Mouse (Mus musculus) heart, embryonic 10.5 days (tissue): ENCODE measurements at regions not wholly inside any gene's neighbourhood (a gene's known extent, or its start where the extent isn't known, plus 50 kb on each side); places are given as distances from the start of the nearest gene placed in this dataset.

Experiments
- DNase-seq: peaks from one replicate; pipeline ENCODE4 v3.0.0-alpha.2; 2017; ENCODE audit warnings: low spot score
- H3K27ac ChIP-seq: fragments of 300-500 bp; sonication (generic); 2 replicates; pipeline ENCODE4 v1.5.1; 2016; ENCODE audit warnings: mild to moderate bottlenecking
- H3K27me3 ChIP-seq: fragments of 300-500 bp; sonication (generic); 2 replicates; pipeline ENCODE4 v1.6.1; 2016; ENCODE audit warnings: mild to moderate bottlenecking; ENCODE audit not compliant: poor library complexity, insufficient read depth, severe bottlenecking
- H3K36me3 ChIP-seq: fragments of 300-500 bp; sonication (generic); 2 replicates; pipeline ENCODE4 v1.6.1; 2016; ENCODE audit warnings: mild to moderate bottlenecking, moderate library complexity
- H3K4me1 ChIP-seq: fragments of 300-500 bp; sonication (generic); 2 replicates; pipeline ENCODE4 v1.6.1; 2016; ENCODE audit warnings: mild to moderate bottlenecking
- H3K4me3 ChIP-seq: fragments of 300-500 bp; sonication (generic); 2 replicates; pipeline ENCODE4 v1.5.1; 2016; ENCODE audit warnings: mild to moderate bottlenecking, moderate library complexity
- H3K9me3 ChIP-seq: fragments of 300-500 bp; sonication (generic); 2 replicates; pipeline ENCODE4 v1.6.1; 2016; ENCODE audit warnings: mild to moderate bottlenecking, moderate library complexity
- WGBS: fragments of 180-500 bp; shearing (Covaris S2); methylation state at CpG from one replicate; pipeline ENCODE4 v1.1.7; 2016; 5-methylcytosine and 5-hydroxymethylcytosine counted together

DNA sequence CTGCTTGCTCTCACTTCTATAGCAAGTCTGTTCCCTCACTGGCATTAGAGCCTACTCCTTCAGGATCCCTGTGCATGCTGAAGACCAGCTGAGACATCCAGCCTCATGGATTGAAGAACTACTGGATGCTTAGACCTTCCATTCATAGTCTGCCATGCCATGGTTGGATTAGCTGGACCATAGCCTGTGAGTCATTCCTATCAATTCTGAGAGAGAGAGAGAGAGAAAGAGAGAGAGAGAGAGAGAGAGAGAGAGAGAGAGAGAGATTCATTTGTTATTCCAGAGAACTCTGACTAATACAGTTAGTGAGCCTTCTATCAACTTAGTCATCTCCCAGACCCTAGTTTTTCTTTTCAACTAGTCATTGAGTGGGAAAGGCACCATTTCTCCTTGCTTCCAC, 99.0 kb upstream of the S1pr3 start:
- H3K9me3 ChIP-seq, result no peaks in the 10 kb centered on the region
- peaks cover 37% of the 10 kb centered on the region for H3K4me1 ChIP-seq
- no peak for DNase-seq
- no peak overlapping the region for H3K4me3 ChIP-seq
- no peak overlapping the region; the same call in 1 of the 2 replicates for H3K27ac ChIP-seq
- H3K36me3 ChIP-seq, result no peaks in the 10 kb centered on the region
- H3K27me3 ChIP-seq, result no peaks in the 10 kb centered on the region

DNA sequence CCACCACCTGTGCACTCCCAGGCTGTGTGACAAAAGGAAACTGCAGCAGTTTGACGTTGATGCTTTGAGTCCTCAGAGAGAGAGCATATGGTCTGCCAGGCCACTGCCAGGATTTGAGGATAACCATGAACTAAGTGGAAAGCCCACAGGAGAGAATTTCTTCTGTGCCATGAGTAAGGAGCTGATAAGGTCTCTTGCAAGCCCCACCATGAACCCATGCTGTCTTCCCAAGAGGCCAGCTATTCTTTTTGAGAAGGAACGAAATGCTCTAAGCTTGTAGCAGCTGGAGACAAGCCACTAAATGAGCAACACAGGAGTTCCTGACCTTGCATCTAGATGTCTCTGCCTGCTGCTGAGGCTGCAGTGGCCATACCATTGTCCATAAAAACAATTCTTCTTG, 98.4 kb upstream of the S1pr3 start:
- Histone ChIP-seq H3K4me3 (no peak overlapping the region), H3K9me3 (no peaks in the 10 kb centered on the region), H3K4me1 (peaks cover 43% of the 10 kb centered on the region), H3K27me3 (no peaks in the 10 kb centered on the region), H3K27ac (no peak overlapping the region; the same call in 1 of the 2 replicates), H3K36me3 (no peaks in the 10 kb centered on the region)
- DNase-seq, result no peak
- 66% methylated on average over 2 of the region's 2 CpGs for WGBS

DNA sequence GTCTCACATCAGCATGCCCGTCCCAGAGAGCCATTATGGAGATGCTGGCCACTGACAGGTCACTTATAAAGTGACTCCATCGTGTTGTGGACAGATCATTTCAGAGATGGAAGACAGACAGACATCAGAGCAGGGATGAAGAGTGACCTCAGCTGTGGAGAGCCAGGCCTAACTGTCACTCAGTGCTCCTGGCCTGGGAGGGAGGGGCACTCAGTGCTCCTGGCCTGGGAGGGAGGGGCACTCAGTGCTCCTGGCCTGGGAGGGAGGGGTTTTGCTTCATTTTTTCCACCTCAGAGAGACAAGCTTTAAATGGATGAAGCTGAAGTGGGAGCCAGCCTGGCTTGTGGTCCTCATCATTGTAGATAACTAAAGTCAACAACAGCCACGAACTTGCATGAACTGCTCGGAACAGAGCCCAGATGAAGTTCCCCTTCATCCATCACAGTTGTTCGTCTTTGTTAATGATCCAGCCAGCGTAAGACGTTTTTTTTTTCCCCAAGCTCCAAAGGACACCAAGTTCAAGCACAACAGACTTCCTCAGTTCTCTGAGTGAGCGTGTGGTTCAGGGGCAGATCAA, 96.7 kb upstream of the S1pr3 start:
- Histone ChIP-seq H3K36me3 (no peaks in the 10 kb centered on the region), H3K27ac (peak overlapping the region; percentile 65; the same call in 1 of the 2 replicates), H3K27me3 (no peaks in the 10 kb centered on the region), H3K9me3 (no peaks in the 10 kb centered on the region), H3K4me3 (no peak overlapping the region), H3K4me1 (peaks cover 53% of the 10 kb centered on the region)
- no peak for DNase-seq
- 41% methylated on average over 8 of the region's 8 CpGs for WGBS

DNA sequence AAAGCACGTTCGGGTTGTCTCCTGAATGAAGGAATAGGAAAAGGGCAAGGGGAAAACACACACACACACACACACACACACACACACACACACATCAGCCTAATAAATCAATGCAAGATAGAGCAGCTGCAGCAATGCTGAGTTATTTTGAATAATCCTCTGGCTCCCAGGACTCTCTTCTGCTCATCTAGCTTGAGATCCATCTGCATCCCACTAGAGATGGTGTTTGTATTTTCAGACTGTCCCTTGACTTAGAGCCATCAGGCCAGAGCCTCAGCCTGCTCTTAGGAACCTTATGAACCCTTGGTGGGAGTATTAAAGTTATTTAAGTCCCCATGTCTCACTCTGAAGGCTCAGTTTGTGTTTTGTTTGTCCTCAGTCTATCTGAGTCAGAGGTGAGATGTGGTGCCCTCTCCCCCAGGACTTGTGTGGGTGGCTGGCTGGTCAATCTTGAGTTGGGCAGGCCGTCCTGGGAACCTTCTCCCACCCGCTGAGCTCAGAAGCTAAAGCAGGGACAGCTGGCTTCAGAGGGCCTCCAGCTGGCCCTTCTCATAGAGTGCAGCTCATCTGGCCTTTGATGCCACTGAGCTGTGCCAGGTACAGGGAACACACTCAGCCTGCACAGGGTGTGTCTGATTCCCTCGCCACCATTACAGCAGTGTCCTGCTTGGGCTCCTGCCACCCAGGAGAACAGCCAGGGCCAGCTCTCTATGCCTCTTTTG, 95.1 kb upstream of the S1pr3 start:
- H3K4me3 ChIP-seq, result no peak overlapping the region
- H3K27ac ChIP-seq, result peak overlapping the region; percentile 84
- 63% methylated on average over 5 of the region's 5 CpGs for WGBS
- H3K27me3 ChIP-seq, result no peaks in the 10 kb centered on the region
- H3K9me3 ChIP-seq, result no peaks in the 10 kb centered on the region
- peaks cover 53% of the 10 kb centered on the region for H3K4me1 ChIP-seq
- no peaks in the 10 kb centered on the region for H3K36me3 ChIP-seq
- DNase-seq, result no peak

DNA sequence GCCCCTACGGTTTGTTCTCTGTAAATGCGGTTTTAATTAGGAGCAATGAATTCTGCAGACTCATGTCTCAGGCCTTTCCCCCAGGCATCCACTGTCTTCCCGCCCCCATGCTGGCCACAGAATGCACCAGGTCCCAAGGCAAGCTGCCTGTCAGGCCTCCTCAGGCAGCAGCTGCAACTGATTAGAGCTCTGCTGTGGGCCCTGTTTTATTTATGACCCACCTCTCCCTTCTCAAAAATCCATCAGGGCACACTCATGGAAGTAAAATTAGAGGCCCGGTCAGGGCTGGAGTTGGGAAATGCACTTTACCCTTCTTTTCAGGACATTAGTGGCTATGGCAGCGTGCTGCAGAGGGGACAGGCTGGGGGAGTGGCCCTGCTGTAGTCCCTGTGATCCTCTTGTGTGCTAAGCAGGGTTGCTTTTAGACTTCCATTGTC, 93.9 kb upstream of the S1pr3 start:
- no peaks in the 10 kb centered on the region for H3K36me3 ChIP-seq
- DNase-seq, result peak; percentile 84
- 10% methylated on average over 5 of the region's 5 CpGs for WGBS
- H3K4me1 ChIP-seq, result peaks cover 54% of the 10 kb centered on the region
- H3K9me3 ChIP-seq, result no peaks in the 10 kb centered on the region
- no peaks in the 10 kb centered on the region for H3K27me3 ChIP-seq
- H3K27ac ChIP-seq, result peak overlapping the region; percentile 84
- no peak overlapping the region for H3K4me3 ChIP-seq

DNA sequence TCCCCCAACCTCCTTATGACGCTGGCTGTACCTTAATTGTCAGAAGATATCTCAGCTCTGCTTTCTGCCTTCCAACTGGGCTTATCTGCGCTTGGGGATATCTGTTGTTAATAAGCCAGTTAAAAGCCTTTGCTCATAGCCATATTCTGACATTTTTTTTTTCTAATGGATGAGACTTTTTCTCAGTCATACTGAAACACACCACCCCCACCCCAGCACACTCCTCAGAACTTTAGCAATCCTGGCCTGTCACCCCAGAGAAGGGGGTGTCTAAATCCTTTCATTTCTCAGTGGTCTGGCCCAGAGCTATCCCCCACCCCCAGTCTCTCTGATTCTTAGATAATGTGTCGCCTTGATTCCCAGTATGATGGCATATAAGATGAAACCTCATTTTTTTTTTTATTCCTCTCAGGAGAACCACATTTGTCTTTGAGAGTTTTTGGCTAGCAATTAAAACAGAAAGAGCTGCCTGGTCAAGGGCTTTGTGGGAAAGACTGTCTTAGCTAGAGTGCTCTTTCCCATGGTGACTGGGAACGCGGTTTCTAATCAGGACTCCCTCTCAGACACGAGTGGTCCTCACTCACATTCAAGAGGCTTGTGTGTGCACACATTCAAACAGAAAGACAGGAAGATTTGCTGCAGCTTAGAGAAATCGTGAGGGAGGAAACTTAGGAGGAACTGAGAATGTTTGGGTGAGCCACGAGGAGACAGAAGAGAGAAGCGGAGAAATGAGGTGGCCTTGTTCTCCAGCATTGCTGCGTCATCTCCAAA, 93.2 kb upstream of the S1pr3 start:
- 34% methylated on average over 10 of the region's 10 CpGs for WGBS
- Histone ChIP-seq H3K27me3 (no peaks in the 10 kb centered on the region), H3K4me1 (peaks cover 58% of the 10 kb centered on the region), H3K4me3 (no peak overlapping the region), H3K27ac (peak overlapping the region; percentile 84), H3K36me3 (no peaks in the 10 kb centered on the region), H3K9me3 (no peaks in the 10 kb centered on the region)
- DNase-seq, result no peak

DNA sequence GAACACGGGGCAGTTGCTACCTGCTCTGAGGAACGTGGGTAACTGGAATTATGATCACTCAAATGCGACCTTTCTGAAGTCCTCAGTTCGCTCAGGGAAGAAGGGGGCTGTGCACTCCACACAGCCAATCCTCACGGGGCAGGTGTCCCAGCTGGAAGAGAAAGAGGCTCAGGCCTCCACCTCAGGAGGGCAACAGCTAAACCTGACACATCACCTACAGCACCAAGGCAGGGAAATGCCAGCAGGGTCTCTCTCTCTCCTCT, 92.7 kb upstream of the S1pr3 start:
- H3K4me1 ChIP-seq, result peaks cover 58% of the 10 kb centered on the region

DNA sequence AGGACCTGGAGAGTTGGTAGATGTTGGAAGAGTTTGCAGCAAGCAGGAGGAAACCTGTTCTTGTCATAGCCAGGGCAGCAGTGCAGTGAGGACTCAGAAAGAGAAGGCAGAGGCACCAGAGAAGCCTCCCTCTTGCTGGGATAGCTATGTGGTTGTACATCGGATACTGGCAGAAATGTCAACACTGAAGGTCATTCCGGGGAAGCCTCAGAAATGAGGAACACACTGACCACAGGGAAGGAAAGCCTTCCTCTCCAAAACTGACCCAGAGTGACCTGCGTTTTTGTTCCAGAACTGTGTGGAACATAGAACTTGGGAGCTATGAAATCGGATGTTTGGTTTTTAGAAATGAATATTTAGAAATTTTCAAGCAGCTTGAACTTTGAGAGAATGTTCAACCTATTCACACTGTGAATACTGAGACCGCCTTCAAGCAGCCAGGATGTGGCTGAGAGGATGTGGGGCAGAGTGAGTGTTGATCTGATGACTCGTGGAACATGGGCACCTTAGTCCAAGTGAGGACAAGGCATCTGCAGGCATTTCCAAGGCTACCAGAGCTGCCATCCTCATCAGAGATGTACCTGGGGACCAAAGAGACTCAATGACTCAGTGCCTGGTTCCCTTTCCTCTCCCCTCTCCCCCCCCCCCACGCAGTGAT, 85.3 kb upstream of the S1pr3 start:
- no peaks in the 10 kb centered on the region for H3K9me3 ChIP-seq
- no peaks in the 10 kb centered on the region for H3K36me3 ChIP-seq
- H3K4me1 ChIP-seq, result peaks cover 9% of the 10 kb centered on the region
- H3K4me3 ChIP-seq, result no peak overlapping the region
- 70% methylated on average over 7 of the region's 7 CpGs for WGBS
- no peaks in the 10 kb centered on the region for H3K27me3 ChIP-seq
- DNase-seq, result no peak
- H3K27ac ChIP-seq, result no peak overlapping the region

More for the DNA sequence above, 92.7 kb upstream of the S1pr3 start:
- no peak for DNase-seq
- no peaks in the 10 kb centered on the region for H3K9me3 ChIP-seq
- no peaks in the 10 kb centered on the region for H3K27me3 ChIP-seq
- 58% methylated on average over 5 of the region's 5 CpGs for WGBS
- H3K4me3 ChIP-seq, result no peak overlapping the region
- H3K27ac ChIP-seq, result peak overlapping the region; percentile 84
- no peaks in the 10 kb centered on the region for H3K36me3 ChIP-seq

DNA sequence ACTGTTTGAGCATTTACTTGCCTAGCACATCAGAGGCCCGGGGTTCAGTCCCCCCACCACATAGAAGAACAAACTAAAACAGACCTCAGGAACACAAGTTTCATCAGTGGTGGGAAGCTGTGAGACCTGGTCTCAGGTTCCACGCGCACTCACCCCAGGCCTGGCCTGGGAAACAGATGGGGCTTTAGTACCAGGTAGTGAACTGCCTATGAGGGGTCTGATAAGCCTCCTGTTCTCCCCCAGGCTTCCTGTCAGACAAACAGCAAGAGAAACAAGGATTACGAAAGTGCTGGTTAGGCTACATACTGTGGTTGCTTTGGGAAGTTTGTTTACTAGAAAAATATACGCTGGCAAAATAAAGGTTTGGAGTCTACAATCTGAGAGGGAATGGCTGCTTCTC, 83.7 kb upstream of the S1pr3 start:
- peaks cover 17% of the 10 kb centered on the region for H3K4me1 ChIP-seq
- H3K27me3 ChIP-seq, result no peaks in the 10 kb centered on the region
- H3K4me3 ChIP-seq, result no peak overlapping the region
- 62% methylated on average over 5 of the region's 5 CpGs for WGBS
- H3K36me3 ChIP-seq, result no peaks in the 10 kb centered on the region
- no peak for DNase-seq
- H3K27ac ChIP-seq, result no peak overlapping the region
- H3K9me3 ChIP-seq, result no peaks in the 10 kb centered on the region

DNA sequence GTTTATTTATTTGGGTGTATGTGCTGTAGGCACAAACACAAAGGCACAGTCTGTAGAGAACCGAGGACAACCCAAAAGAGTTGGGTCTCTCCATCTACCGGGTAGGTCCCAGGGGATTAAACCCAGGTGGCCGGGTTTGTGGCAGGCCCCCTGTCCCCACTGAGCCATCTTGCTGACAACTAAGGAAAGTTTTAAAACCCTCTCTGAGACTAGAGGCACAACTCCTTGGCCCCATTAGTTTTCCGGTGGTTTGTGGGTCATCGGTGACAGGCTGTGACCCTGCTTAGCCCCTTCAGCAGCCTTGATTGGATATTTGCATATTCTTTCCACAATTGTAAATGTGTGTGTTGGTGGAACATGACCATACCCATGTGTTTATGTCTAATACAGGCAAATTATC, 83.1 kb upstream of the S1pr3 start:
- Histone ChIP-seq H3K9me3 (no peaks in the 10 kb centered on the region), H3K4me1 (peaks cover 15% of the 10 kb centered on the region), H3K27me3 (no peaks in the 10 kb centered on the region), H3K4me3 (no peak overlapping the region), H3K36me3 (no peaks in the 10 kb centered on the region), H3K27ac (0 out of 2 replicates have a peak overlapping the region, but pooled peaks have one; percentile 6)
- DNase-seq, result no peak
- 51% methylated on average over 5 of the region's 5 CpGs for WGBS

DNA sequence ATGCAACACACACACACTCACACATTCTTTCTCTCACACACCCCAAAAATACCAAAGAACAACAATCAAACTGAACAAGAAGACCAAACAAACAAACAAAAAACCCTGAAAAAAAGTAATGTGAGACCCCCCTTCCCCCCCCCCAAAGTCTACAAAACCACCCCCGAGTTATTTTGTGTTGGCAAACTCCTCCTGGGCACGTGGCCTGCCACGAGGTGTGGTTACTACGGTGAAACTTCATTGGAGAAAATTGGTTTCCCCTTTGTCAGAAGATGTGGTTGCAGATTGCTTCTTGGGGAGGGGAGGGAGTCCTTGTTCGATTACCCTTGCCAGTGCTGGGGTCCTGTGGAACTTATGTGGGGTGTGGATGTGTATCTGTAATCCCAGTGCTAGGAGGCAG, 82.3 kb upstream of the S1pr3 start:
- DNase-seq, result no peak
- 73% methylated on average over 5 of the region's 5 CpGs for WGBS
- no peaks in the 10 kb centered on the region for H3K27me3 ChIP-seq

DNA sequence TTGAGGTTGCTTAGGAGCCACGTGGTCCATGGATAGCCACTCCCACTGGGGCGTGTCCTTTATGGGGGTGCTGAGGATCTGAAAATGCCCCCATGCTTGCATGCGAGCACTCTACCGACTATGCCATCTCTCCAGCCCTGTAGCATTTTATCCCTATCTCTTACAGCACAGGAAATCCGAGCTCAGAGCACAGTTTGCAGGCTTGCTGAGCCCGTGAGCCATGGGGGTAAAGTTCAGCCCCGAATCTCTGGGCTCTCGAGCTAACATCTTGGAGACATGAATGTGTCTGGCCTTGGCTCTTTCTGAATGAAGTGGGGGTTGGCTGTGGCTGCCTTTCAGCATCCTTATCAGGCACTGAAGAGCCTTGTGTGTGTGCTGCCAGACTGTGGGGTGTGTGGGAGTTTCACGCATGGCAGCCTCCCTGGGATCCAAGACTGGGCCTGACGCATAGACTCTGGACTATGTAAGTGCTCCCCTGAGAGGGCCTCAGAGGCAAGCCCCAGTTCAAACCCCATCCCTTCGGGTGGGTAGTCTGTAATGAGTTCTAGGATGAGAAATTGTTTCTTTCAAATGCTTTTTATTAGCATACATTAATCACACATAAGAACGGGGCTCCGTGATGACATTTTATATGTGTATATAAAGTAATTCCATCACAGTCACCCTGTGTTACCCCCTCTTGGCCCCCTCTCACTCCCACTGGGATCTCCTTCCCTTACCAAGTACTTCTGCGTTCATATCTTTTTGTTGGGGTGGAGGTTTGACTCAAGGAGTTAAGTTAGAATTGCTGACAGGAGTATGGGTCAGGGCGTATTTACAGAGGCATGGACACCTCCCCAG, 80.1 kb upstream of the S1pr3 start:
- Histone ChIP-seq H3K4me1 (peaks cover 15% of the 10 kb centered on the region), H3K27me3 (no peaks in the 10 kb centered on the region), H3K27ac (peak overlapping the region; percentile 75), H3K36me3 (no peaks in the 10 kb centered on the region), H3K9me3 (no peaks in the 10 kb centered on the region), H3K4me3 (peak overlapping the region; percentile 12; the same call in 1 of the 2 replicates)
- WGBS, result 33% methylated on average over 15 of the region's 15 CpGs
- no peak for DNase-seq

More for the DNA sequence above, 82.3 kb upstream of the S1pr3 start:
- H3K27ac ChIP-seq, result no peak overlapping the region
- H3K9me3 ChIP-seq, result no peaks in the 10 kb centered on the region
- H3K36me3 ChIP-seq, result no peaks in the 10 kb centered on the region
- no peak overlapping the region for H3K4me3 ChIP-seq
- peaks cover 15% of the 10 kb centered on the region for H3K4me1 ChIP-seq
